13 mouse cellular contexts compared by ENCODE assay signal in genomic region chr2:156406987-156407386, GRCm38 (mm10). TPM values are rescaled to one million over a fixed set of nuclear protein-coding genes. Genes with fewer than 3 reads are reported as not detected.
A peak's percentile ranks its signal among the peaks of the same experiment; 100 is the strongest.
DNase-seq lines count a peak whose midpoint lies in the region; ATAC-seq and TF ChIP-seq lines count a peak whose summit lies in the region.
"Had no signal": no experiment of that assay in that cellular context is flagged by ENCODE, and none has a peak within 500 bp of the region (broad histone marks: within the 10 kb centered on the region; RNA-seq: fewer than 3 reads in every experiment).

No protein-coding gene starts in this region.

- no peak overlapping the region for H3K4me2 ChIP-seq in kidney, embryonic 14.5 days (replicated peaks; ENCODE audit: low read depth, low read length)
- H3K4me2 ChIP-seq in embryonic facial prominence, embryonic 11.5 days (ENCODE audit: low read depth, low read length): no peak overlapping the region
- 0 out of 2 replicates have a peak overlapping the region, but pooled peaks have one; percentile 4 for H3K4me2 ChIP-seq in limb, embryonic 12.5 days
- H3K4me2 ChIP-seq: liver, embryonic 13.5 days had no signal

- H3K9ac ChIP-seq in kidney, embryonic 14.5 days (ENCODE audit: low read depth, low read length): peak overlapping the region; percentile 2; the same call in 1 of the 2 replicates
- peak overlapping the region; percentile 51 for H3K9ac ChIP-seq in embryonic facial prominence, embryonic 11.5 days (replicated peaks; ENCODE audit: low read length)
- H3K9ac ChIP-seq in limb, embryonic 12.5 days (replicated peaks): no peak overlapping the region
- H3K9ac ChIP-seq: liver, embryonic 13.5 days had no signal

- no peaks in the 10 kb centered on the region for H3K9me3 ChIP-seq in kidney, embryonic 14.5 days (ENCODE audit: control insufficient read depth, low read length)
- H3K9me3 ChIP-seq in E14TG2a.4 (ENCODE audit: low read length): no peaks in the 10 kb centered on the region
- H3K9me3 ChIP-seq in embryonic facial prominence, embryonic 11.5 days (replicated peaks; ENCODE audit: control insufficient read depth, low read length): no peaks in the 10 kb centered on the region
- H3K9me3 ChIP-seq in limb, embryonic 12.5 days: no peaks in the 10 kb centered on the region
- H3K9me3 ChIP-seq: liver, embryonic 13.5 days had no signal

- no peak for TF ChIP-seq POLR2A in thymus, adult 2 months (IDR thresholded peaks at IDR 0.05; ENCODE audit: control insufficient read depth, extremely low read depth, insufficient read depth, low read length, poor library complexity)

- no peak for TF ChIP-seq CTCF in E14TG2a.4 (conservative IDR thresholded peaks at IDR 0.05; ENCODE audit: low read length)
- TF ChIP-seq CTCF in thymus, adult 2 months (IDR thresholded peaks at IDR 0.05; ENCODE audit: borderline replicate concordance, control insufficient read depth, extremely low read depth, insufficient read depth, low read length, poor library complexity): no peak

- H3K4me3 ChIP-seq in kidney, embryonic 14.5 days (ENCODE audit: low read length): no peak overlapping the region
- 0 out of 2 replicates have a peak overlapping the region, but pooled peaks have one; percentile 20 for H3K4me3 ChIP-seq in E14TG2a.4 (replicated peaks; ENCODE audit: low read length)
- H3K4me3 ChIP-seq in embryonic facial prominence, embryonic 11.5 days (ENCODE audit: low read depth, low read length): no peak overlapping the region
- H3K4me3 ChIP-seq in limb, embryonic 12.5 days (replicated peaks): no peak overlapping the region
- no peak overlapping the region for H3K4me3 ChIP-seq in thymus, adult 2 months (ENCODE audit: control insufficient read depth, insufficient read depth, low read length)
- H3K4me3 ChIP-seq: liver, embryonic 13.5 days had no signal

- H3K36me3 ChIP-seq in kidney, embryonic 14.5 days (ENCODE audit: control insufficient read depth, insufficient read depth, low read length): no peaks in the 10 kb centered on the region
- H3K36me3 ChIP-seq in E14TG2a.4 (ENCODE audit: insufficient read depth, low read length): no peaks in the 10 kb centered on the region
- no peaks in the 10 kb centered on the region for H3K36me3 ChIP-seq in embryonic facial prominence, embryonic 11.5 days (replicated peaks; ENCODE audit: control insufficient read depth, insufficient read depth, low read depth, low read length)
- no peaks in the 10 kb centered on the region for H3K36me3 ChIP-seq in limb, embryonic 12.5 days
- H3K36me3 ChIP-seq in thymus, adult 2 months (ENCODE audit: control insufficient read depth, insufficient read depth, low read length): no peaks in the 10 kb centered on the region
- H3K36me3 ChIP-seq: liver, embryonic 13.5 days had no signal

- WGBS in kidney, embryonic 14.5 days: 12% methylated on average over 3 of the region's 3 CpGs
- WGBS in embryonic facial prominence, embryonic 11.5 days: 5% methylated on average over 3 of the region's 3 CpGs
- WGBS in limb, embryonic 12.5 days: 13% methylated on average over 3 of the region's 3 CpGs
- WGBS in thymus, adult 2 months: 79% methylated on average over 3 of the region's 3 CpGs

- H3K27me3 ChIP-seq in kidney, embryonic 14.5 days (ENCODE audit: control insufficient read depth, insufficient read depth, low read length): no peaks in the 10 kb centered on the region
- no peaks in the 10 kb centered on the region for H3K27me3 ChIP-seq in E14TG2a.4 (ENCODE audit: insufficient read depth, low read length)
- H3K27me3 ChIP-seq in embryonic facial prominence, embryonic 11.5 days (ENCODE audit: control insufficient read depth, insufficient read depth, low read length): no peaks in the 10 kb centered on the region
- no peaks in the 10 kb centered on the region for H3K27me3 ChIP-seq in limb, embryonic 12.5 days
- no peaks in the 10 kb centered on the region for H3K27me3 ChIP-seq in thymus, adult 2 months (ENCODE audit: control insufficient read depth, insufficient read depth, low read length)

- H3K4me1 ChIP-seq in kidney, embryonic 14.5 days (ENCODE audit: control insufficient read depth, insufficient read depth, low read length): peaks cover 6% of the 10 kb centered on the region; the same call in 1 of the 2 replicates
- peaks cover 26% of the 10 kb centered on the region for H3K4me1 ChIP-seq in E14TG2a.4 (replicated peaks; ENCODE audit: low read depth, low read length)
- no peaks in the 10 kb centered on the region for H3K4me1 ChIP-seq in embryonic facial prominence, embryonic 11.5 days (ENCODE audit: control insufficient read depth, insufficient read depth, low read length)
- peaks cover 19% of the 10 kb centered on the region for H3K4me1 ChIP-seq in limb, embryonic 12.5 days (replicated peaks)
- no peaks in the 10 kb centered on the region for H3K4me1 ChIP-seq in thymus, adult 2 months (replicated peaks; ENCODE audit: control insufficient read depth, insufficient read depth, low read length)
- H3K4me1 ChIP-seq: liver, embryonic 13.5 days had no signal

- peak overlapping the region; percentile 17; the same call in 1 of the 2 replicates for H3K27ac ChIP-seq in kidney, embryonic 14.5 days (ENCODE audit: low read depth, low read length)
- H3K27ac ChIP-seq in embryonic facial prominence, embryonic 11.5 days (replicated peaks; ENCODE audit: low read depth, low read length): peak overlapping the region; percentile 79
- H3K27ac ChIP-seq in limb, embryonic 12.5 days: peak overlapping the region; percentile 74
- no peak overlapping the region for H3K27ac ChIP-seq in thymus, adult 2 months (ENCODE audit: control insufficient read depth, insufficient read depth, low read length)
- H3K27ac ChIP-seq: liver, embryonic 13.5 days had no signal

- peak; percentile 75 for ATAC-seq in kidney, embryonic 14.5 days (ENCODE audit: low FRiP score, low TSS enrichment)
- ATAC-seq in embryonic facial prominence, embryonic 11.5 days (replicated peaks; ENCODE audit: insufficient number of reproducible peaks, low FRiP score, low TSS enrichment, low read depth): peak; percentile 75
- peak; percentile 74; the same call in 1 of the 2 replicates for ATAC-seq in limb, embryonic 12.5 days (ENCODE audit: insufficient number of reproducible peaks, insufficient read depth, low FRiP score, low TSS enrichment, low read depth)
- ATAC-seq: CD4-positive, CD25-positive, alpha-beta regulatory T cell, adult 4 months had no signal

- no peak for DNase-seq in kidney, postnatal 36 days
- peak; percentile 71 for DNase-seq in embryonic facial prominence, embryonic 11.5 days (ENCODE audit: low spot score)
- DNase-seq in thymus, adult 2 months: no peak
- DNase-seq in adipocyte (ENCODE audit: low spot score): no peak
- DNase-seq in spleen, postnatal 10 days (ENCODE audit: low spot score in 2 of 2): no peak
- DNase-seq: gastrocnemius, postnatal 25 days; heart, postnatal 14 days; liver, embryonic 13.5 days; right cerebral cortex, adult 18-20 months had no signal

RNA-seq across cellular contexts. Expression of gene Epb41l1, which starts 13.7 kb away (rescaled TPM):
- 2.5 and 3.1 TPM in 2 replicates for polyA plus RNA-seq in kidney, embryonic 14.5 days (2014; fragmentation: Nextera tagmentation; extraction: Ambion mirVana)
- polyA plus RNA-seq in embryonic facial prominence, embryonic 11.5 days (2014; fragmentation: Nextera tagmentation; extraction: Ambion mirVana): 3.2 and 3.3 TPM in 2 replicates
- polyA plus RNA-seq in limb, embryonic 12.5 days (2016; fragmentation: Nextera tagmentation; extraction: Ambion mirVana): 2.5 and 2.6 TPM in 2 replicates
- polyA plus RNA-seq in thymus, adult 2 months (2012; rRNA removed): 3.7 and 4.9 TPM in 2 replicates
